Mouse (Mus musculus) adrenal gland, postnatal 25 days (tissue): ENCODE data around the gene Serf1. TPM values are rescaled to one million over a fixed set of nuclear protein-coding genes. Genes with fewer than 3 reads are reported as not detected.
A peak's percentile ranks its signal among the peaks of the same experiment; 100 is the strongest.
"Not testable (repeated sequence)": the region's sequence is repeated elsewhere in the genome, so short reads cannot be mapped to it uniquely, and the experiment has no call there.

Experiments used
- DNase-seq: peaks from one replicate; pipeline ENCODE4 v3.0.0; 2021; ENCODE audit warnings: mixed read lengths
- long read RNA-seq: library from polyadenylated mRNA; stranded (forward); transcript quantifications from one replicate; pipeline ENCODE4 v2.0.0, GENCODE M21; 2021
- total RNA-seq: library from RNA; stranded (reverse); gene quantifications from 2 replicates; pipeline ENCODE4 v1.2.3, GENCODE M21; 2021

Gene Serf1
- 25.6 and 34.4 TPM in 2 replicates for total RNA-seq
- long read RNA-seq, transcript Serf1-201 (3 exons, 601 nt), result major isoform, 25 of 25 reads
- long read RNA-seq, partial matches to known transcripts, result 0 of 25 reads
- long read RNA-seq, other reads (novel, unspliced or antisense), result 0 of 25 reads

DNA sequence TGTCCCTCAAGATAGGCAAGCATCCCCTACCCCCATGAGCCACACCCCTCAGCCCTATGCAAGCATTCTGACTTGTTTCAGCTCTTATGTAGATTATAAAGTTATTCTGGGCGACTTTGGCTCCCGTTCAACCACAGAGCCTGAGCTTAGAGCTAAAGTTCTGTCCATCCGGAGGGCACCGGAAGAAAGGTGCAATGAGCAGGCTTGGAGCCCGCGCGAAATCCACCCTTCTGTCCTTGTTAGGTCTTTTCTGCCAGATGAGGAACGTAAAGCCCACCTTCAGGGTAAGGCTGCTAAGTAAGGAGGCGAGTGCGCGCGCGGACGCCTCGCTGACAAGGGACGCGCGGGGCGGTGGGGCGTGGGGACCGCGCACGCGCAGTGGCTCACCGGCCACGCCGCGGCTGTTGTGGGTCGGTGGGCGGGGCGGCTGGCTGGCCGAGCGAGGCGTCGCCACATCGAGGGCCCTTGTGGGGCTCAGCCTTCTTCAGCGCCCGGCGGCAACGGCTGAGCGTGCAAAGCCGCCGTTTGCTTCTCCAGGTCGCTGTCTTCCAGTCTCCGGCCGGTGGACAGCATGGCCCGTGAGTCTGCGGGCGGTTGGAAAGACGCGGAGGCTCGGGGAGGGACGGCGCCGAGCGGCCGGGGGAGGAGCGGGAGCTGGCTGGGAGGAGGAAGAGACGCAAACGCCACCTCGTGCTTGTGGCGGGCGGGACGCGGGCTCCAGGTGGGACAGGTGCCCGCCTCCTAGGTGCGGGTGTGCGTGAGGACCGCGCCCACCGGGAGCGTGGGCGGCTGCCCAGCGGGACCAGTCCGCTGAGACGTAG lies at the start of gene Serf1:
Gene Serf1 (plus strand): TSS at position 361 of the 821 bp plus-strand sequence.
- peak; percentile 88 for DNase-seq

DNA sequence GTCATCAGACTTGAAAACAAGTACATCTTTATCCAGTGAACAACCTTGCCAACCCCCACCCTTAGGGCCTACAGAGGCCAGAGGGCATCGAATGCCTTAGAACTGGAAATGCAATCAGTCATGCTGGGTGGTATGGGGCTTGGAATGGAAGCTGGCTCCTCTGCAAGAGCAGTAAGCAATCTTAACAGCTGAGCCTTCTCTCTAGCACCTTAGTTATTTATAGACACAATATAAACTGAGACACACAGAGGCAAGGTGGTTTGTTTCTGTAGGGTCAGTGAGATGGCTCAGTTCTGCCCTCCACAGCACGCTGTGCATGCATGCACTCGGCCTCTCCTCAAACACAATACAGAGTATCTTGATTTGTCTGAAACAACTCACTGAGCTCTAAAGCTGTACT lies 43.9 kb upstream of the Serf1 start:
- no peak for DNase-seq

DNA sequence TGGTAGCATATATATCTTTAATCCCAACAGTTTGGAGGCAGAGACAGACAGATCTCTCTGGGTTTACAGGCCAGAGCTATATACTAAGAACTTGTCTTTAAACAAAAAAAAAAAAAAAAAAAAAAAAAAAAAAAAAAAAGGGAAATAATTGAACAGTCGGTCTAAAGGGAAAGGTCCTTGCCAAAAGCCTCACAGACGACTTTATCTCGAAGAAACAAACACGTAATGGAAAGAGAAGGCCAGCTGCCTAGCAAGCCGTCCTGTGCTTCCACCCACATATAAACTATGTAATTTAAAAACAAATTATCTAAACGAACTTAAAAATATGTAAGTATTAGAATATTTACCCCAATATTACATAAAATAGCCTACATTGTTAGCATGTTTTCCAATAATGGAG lies 40.0 kb upstream of the Serf1 start:
- DNase-seq, result no peak

DNA sequence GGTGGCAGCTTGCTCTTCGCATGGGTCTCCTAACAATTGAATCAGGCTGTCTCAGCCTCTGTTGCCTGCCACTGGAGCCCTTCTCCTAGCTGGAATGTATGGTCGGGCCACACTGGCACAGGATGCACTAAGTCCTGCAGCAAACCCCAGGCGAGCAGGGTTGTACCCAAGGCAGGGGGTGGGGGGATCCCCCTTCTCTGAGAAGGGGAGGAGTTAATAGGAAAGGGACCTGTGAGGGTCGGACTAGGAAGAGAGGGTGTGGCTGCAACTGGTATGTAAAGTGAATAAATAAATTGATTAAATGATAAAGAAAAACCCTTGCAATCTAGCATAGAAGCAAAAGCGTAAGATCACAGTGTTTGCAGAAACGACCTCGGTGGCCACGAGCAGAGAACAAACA lies 36.3 kb upstream of the Serf1 start:
- no peak for DNase-seq

DNA sequence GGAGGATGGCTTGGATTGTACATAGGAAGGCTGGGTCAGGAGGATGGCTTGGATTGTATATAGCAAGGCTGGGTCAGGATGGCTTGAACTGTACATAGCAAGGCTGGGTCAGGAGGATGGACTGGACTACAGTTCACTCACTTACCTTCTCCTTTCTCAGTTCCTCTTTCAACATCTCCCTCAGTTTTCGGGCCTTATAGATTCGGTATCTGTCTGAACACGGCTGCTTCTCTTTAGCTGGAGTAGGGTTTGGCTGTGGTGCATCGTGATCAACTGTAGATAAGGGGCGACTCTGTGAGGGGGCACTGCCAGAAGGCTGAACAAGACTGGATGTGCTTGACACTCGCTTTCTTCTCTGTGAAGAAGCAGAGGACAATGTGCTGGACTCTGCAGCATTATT lies 9.0 kb upstream of the Serf1 start:
- no peak for DNase-seq

DNA sequence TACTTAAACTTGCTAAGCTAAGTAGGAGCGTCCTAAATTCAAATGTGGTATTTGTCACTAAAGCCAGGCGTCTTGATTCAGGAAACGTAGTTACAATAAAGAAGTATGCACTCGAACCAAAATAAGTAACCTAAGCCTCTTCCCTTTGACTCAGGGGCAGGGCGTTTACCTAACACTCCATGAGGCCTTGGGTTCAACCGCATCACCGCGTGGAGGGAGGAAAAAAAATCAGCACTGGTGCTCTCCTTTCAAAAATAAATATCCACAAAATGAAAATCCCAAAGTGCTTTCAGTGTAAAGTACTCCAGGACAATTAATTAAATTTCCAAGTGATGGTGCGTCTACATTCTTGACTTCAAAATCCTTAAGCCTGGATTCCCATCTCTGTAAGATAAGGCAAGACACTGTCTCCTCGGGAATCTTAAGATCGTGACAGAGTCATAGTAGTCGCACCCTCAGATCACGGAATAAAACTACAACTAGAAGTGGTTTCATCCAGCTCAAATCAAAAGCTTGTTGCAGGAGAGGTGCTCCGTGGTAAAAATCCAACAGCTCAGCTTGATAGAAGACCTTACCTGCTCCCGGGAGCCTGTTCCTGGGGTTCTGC lies 4.7 kb upstream of the Serf1 start:
- DNase-seq, result no peak

DNA sequence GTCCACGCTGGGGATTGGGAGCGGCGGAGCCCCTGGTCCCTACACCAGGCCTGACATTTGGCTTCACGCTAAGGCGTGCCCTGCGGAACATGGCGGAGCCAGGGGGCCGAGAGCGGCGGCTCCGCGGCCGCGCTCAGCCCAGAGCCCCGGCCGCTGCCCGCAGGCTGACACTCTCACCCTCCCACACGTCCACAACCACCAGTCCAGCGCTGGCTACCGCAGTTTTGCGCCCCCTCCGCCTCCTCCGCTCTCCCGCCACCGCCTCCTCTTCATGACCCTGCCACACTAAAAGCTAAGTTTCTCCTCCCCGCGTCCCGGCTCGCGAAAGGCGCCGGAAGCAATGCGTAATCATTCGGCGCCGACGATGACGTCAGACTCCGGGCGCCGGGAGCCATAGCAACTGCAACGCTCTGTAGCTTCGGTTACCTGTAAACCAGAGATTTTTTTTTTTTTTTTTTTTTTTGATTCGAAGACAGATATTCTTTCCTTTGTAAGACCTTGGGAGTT lies 4.0 kb upstream of the Serf1 start, which contains the start of gene Bdp1:
Gene Bdp1 (minus strand): TSS at position 323 of the 507 bp plus-strand sequence.
- peak; percentile 95 for DNase-seq

DNA sequence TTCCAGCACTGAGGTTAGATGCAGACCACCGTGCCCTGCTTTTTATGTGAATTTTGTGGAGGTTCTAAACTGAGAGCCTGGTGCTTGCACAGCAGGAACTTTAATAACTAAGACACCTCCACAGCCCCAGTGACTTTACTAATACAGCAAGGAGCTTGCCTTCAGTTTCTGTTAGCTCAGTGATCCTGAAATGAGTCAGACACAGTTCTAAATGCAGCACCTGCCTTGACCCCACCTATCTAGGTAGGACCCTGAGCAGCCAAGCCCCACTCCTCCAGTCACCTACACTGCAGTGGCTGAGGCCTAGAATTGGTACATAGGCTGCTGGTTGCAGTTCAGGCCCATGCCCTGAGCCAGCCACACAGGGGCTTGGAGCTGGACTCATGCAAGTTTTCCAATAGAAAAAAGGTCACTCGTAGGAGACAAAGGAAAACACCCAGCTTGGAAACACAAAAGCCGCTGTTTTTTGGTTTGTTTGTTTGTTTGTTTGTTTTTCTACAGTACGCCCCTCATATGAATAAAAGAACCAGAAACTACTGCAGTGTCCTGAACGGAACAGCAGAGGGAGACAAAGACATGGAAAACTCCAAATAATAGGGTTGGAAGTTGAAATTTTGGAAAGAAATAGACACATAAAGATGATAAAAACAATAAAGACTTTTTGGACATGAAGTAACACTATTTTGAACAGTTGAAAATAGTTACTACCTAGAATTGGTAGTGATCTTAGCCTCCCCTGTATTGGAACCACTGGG lies 4.6 kb downstream of the Serf1 start:
- no peak for DNase-seq

DNA sequence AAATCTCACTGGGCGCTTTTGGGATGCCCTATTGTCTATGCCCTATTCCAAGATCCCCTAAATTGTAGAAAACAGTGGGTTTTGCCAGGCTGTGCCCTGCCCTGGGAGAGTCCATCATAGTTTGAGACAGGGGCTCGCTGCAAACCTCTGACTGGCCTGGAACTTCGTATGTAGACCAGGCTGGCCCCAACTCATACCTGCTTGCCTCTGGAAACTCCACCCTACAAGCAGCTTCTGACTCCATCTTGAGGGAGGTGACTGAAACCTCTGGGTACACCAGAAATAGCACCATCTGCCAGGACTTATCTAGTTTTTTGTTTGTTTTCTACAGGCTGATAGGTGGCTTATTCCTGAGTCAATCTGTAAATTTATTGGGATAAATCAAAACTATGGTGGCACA lies 16.2 kb downstream of the Serf1 start:
- no peak for DNase-seq

DNA sequence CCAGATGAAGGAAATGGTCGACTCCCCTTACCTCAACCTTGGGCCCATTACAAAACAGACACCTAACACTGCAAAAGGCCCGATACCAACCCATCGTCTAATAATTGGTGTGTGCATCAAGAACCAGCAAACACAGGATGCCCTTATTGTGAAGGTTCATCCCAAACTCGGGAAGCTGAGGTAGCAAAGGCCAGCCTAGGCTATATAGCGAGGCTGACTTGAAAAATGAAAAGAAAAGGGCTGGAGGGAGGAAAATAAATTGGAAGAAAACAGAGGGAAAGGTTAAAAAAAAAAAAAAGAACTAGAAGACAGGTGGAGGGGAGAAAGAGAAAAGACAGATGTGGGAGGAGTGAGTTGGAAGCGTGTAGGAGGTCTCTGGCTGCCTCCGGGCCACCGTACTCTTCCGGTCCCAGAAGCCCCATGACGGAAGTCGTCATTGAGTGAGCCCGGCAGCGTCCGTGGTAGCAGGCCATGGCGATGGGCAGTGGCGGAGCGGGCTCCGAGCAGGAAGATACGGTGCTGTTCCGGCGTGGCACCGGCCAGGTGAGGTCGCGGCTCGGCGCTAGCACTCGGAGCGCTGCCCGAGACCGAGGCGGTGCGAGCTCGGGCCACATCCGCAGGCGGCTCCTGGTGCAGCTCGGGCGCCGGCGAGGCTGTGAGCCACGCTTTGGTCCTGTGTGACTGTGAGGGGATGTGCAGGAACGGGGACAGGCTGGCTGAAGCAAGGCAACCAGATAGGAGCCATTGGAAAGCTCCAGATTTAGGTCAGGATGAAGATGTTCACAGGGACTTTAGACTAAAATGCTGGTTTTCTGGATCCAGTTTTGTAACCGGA lies 16.8 kb downstream of the Serf1 start, which contains the start of gene Smn1:
Gene Smn1 (plus strand): TSS at position 430 of the 835 bp plus-strand sequence.
- DNase-seq, result peak; percentile 93

DNA sequence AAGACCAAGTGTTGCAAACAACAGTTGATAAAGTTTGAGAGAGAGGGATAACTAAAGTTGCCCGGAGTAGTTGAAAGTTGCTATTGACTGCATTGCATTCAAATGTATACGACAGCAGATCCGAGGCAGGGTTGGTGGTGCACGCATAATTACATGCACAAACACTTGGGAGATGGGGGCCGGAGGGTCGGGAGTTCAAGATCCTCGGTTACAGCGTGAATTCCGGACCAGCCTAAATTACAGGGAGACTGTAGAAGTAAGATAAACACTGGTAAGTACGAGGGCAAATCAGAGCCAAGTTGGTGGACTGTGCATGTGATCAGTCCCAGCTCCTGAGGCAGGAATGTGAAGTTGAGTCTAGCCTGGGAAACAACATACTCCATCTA lies 17.4 kb downstream of the Serf1 start:
- DNase-seq, result no peak

DNA sequence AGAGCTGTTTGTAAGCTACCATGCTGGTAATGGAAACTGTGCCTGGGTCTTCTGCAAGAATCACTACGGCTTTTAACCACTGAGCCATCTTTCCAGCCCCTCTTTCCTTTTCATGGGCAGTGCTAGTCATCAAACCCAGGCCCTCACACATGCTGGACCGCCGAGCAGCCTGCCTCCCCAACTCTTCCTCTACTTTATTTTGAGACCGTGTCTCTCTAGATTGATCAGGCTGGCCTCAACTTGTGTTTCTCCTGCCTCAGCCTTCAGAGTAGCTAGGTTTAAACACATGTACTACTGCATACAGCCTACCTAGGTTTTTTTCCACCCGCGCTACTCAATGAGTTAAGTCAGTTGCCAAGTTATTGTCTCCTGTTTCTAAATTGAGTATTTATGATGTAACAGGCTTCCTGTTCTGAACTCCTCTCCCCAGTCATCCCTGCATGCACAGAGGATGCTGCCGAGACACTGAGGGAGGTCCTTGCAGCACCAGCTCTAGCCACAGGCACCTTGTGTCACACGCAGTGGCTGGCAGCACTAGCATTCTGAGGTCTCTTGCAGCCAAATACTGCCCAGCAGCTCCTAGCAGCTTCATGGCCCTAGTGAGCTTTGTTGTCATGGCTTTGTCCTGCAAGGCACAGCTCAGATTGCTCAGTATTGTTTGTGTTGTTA lies 34.0 kb downstream of the Serf1 start:
- no peak for DNase-seq

DNA sequence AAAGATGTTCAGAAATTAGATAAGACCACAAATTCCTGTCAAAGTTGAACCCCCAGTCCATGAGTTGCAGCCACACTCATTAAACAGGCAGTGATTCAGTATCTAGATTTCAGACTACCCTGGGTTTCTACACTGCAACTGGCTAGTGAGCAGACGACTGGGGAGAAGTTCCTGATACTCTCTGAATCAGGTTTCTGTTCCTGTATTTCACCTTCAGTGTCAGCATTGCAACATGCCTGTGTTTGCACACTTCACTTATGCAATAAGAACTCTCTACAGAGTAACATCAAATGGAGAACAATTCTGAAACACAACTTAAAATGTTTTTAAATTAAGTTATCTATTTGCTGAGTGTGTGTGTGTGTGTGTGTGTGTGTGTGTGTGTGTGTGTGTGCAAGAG lies 44.8 kb downstream of the Serf1 start:
- DNase-seq, result no peak

DNA sequence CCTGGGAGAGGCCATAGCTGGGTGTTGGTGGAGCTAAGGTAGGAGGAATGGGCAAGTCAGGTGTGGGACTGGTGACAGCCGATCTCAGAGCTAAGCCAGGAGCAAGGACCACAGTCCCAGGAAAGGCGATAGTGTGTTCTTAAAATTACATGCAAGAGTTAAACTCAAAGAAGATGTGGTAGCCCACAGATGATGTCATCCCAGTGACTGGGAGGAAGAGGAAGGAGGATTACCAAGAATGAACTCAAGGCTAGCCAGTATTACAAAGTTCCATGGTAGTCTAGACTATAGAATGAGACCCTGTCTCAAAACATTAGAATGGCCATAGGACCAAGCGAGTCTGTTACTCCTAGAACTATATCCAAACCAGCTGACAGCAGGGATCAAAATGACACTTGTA lies 48.8 kb downstream of the Serf1 start:
- DNase-seq, result no peak

DNA sequence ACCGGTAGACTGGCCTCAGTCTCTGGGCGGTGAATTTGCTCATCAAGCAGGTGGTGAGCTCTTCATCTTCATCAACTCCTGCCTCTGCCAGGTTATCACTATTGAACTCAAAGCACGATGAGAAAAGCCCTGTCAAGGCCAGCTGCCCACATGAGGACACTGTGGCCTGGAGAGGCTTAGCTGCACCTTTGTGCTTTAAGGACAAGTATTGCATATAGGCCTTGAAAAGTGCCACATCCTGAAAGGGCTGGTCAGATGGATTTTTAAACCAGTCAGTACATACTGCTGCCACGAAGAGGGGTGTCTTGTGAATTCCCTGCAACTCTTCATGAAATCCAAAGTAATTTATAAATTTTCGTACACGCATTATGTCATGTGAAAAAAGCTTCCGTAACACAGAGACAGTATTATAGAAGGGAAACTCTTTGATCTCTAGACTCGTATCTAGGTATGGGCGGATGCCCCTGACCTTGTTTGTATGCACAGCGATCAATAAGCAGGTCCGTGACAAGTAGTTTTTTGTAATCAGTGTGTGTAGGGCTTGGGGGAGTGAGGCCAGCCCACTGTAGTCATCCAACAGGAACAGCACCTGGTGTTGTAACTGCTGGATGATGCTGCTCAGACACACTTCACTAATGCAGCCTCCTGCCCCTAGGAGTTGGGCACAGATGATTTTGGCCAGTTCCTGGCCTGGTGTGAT lies 53.5 kb downstream of the Serf1 start:
- not testable (repeated sequence) for DNase-seq

DNA sequence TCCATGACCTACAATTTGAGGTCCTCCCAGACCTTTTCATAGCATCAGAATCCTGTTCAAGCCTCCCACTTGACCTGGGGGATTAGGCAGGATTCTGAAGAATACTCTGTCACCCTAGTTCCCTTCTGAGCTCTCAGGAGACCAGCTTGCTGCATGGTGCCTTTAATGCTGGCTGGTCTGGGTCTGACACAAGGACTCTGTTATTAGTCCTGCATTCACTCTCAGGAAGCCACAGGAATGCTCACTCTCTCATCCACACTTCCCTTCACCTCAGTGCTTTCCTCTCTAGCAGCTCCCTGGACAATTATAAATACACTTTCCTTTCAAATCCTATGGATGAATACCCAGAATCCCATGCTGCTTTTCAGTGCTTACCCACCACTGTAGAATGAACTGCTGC lies 54.7 kb downstream of the Serf1 start:
- not testable (repeated sequence) for DNase-seq
